Mouse (Mus musculus) heart, adult 2 months (tissue): ENCODE measurements at regions not wholly inside any gene's neighbourhood (a gene's known extent, or its start where the extent isn't known, plus 50 kb on each side); places are given as distances from the start of the nearest gene placed in this dataset.

Source experiments
- CTCF ChIP-seq: fragments of 200-600 bp; IDR thresholded peaks from 2 replicates; pipeline ENCODE4 v1.8.1; 2022; ENCODE audit warnings: antibody characterized with exemption, mild to moderate bottlenecking, moderate library complexity
- POLR2A ChIP-seq: fragments of 200-500 bp; IDR thresholded peaks from 2 replicates; pipeline ENCODE4 v1.6.1; 2011; ENCODE audit warnings: mild to moderate bottlenecking, low read depth, low read length, control low read depth; ENCODE audit not compliant: insufficient read depth

GRCm38 (mm10) chr9:31682893-31683292, 218.6 kb upstream of the Tmem45b start:
- no peak for TF ChIP-seq POLR2A
- TF ChIP-seq CTCF, result no peak
